In the genomic region with DNA sequence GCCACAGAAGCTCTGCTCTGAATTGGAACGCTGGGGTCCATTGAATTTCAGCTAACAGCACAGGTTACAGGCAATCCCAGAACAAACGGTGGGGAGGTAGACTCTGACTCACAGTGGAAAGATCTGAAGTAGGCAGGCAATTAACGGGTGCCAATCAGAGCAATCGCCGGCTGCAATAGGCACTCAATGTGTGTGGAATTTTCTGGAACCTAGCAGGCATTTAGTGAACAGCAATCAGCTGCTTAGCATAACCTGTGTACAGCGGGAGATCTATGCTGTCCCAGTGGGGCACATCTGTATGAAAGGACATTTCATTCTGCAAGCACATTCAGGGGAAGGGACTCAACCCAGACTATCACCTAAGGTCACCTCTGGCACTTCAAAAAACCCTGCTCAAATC, we compare ENCODE assay signal across 11 mouse cellular contexts.
"Had no signal": no experiment of that assay in that cellular context is flagged by ENCODE, and none has a peak within 500 bp of the region (broad histone marks: within the 10 kb centered on the region; RNA-seq: fewer than 3 reads in every experiment).

No protein-coding gene starts in this region.

- DNase-seq: gastrocnemius, adult 2 months; gastrocnemius, postnatal 10 days; gastrocnemius, postnatal 25 days; heart, adult 18-20 months; heart, postnatal 14 days; heart, postnatal 36 days; kidney, adult 18-20 months; kidney, adult 8-10 months; kidney, postnatal 10 days; kidney, postnatal 25 days; kidney, postnatal 4 days had no signal
